ENCODE assay signal across 7 mouse cellular contexts in genomic region chr13:31807736-31808115, GRCm38 (mm10). TPM values are rescaled to one million over a fixed set of nuclear protein-coding genes. Genes with fewer than 3 reads are reported as not detected.
DNase-seq lines count a peak whose midpoint lies in the region; ATAC-seq and TF ChIP-seq lines count a peak whose summit lies in the region.

No protein-coding gene starts in this region.

- H3K9me3 ChIP-seq in lung, postnatal 0 days (ENCODE audit: low read length), result no peaks in the 10 kb centered on the region
- H3K9me3 ChIP-seq in embryonic facial prominence, embryonic 12.5 days, result no peaks in the 10 kb centered on the region
- no peaks in the 10 kb centered on the region for H3K9me3 ChIP-seq in hindbrain, embryonic 14.5 days (ENCODE audit: control insufficient read depth, low read length)
- no peaks in the 10 kb centered on the region for H3K9me3 ChIP-seq in midbrain, postnatal 0 days (ENCODE audit: low read length)

- under 1% methylated on average over 17 of the region's 47 CpGs for WGBS in lung, postnatal 0 days
- WGBS in embryonic facial prominence, embryonic 12.5 days, result 0% methylated on average over 47 of the region's 47 CpGs
- 0% methylated on average over 35 of the region's 47 CpGs for WGBS in hindbrain, embryonic 14.5 days
- WGBS in midbrain, postnatal 0 days, result 3% methylated on average over 14 of the region's 47 CpGs

- H3K4me2 ChIP-seq in lung, postnatal 0 days (replicated peaks; ENCODE audit: low read depth, low read length), result peak overlapping the region; percentile 94
- H3K4me2 ChIP-seq in embryonic facial prominence, embryonic 12.5 days (replicated peaks), result peak overlapping the region; percentile 87
- peak overlapping the region; percentile 71 for H3K4me2 ChIP-seq in hindbrain, embryonic 14.5 days (replicated peaks)
- H3K4me2 ChIP-seq in midbrain, postnatal 0 days (ENCODE audit: low read depth, low read length, poor library complexity, severe bottlenecking), result no peak overlapping the region

- H3K4me1 ChIP-seq in lung, postnatal 0 days (ENCODE audit: insufficient read depth, low read depth, low read length), result peaks cover 6% of the 10 kb centered on the region
- H3K4me1 ChIP-seq in embryonic facial prominence, embryonic 12.5 days, result peaks cover 12% of the 10 kb centered on the region
- peaks cover 14% of the 10 kb centered on the region; the same call in 1 of the 2 replicates for H3K4me1 ChIP-seq in hindbrain, embryonic 14.5 days (replicated peaks; ENCODE audit: control insufficient read depth, insufficient read depth, low read length)
- peaks cover 3% of the 10 kb centered on the region; the same call in 1 of the 2 replicates for H3K4me1 ChIP-seq in midbrain, postnatal 0 days (ENCODE audit: insufficient read depth, low read length)

- H3K36me3 ChIP-seq in lung, postnatal 0 days (ENCODE audit: insufficient read depth, low read length), result no peaks in the 10 kb centered on the region
- no peaks in the 10 kb centered on the region for H3K36me3 ChIP-seq in embryonic facial prominence, embryonic 12.5 days
- H3K36me3 ChIP-seq in hindbrain, embryonic 14.5 days (replicated peaks; ENCODE audit: control insufficient read depth, insufficient read depth), result no peaks in the 10 kb centered on the region
- H3K36me3 ChIP-seq in midbrain, postnatal 0 days (ENCODE audit: insufficient read depth, low read length), result no peaks in the 10 kb centered on the region

- peak overlapping the region; percentile 50 for H3K4me3 ChIP-seq in lung, postnatal 0 days (ENCODE audit: low read depth, low read length)
- H3K4me3 ChIP-seq in embryonic facial prominence, embryonic 12.5 days, result peak overlapping the region; percentile 68
- peak overlapping the region; percentile 38 for H3K4me3 ChIP-seq in hindbrain, embryonic 14.5 days (replicated peaks; ENCODE audit: low read length)
- H3K4me3 ChIP-seq in midbrain, postnatal 0 days (ENCODE audit: low read depth, low read length), result peak overlapping the region; percentile 38

- TF ChIP-seq CTCF in lung, postnatal 0 days (IDR thresholded peaks at IDR 0.05), result no peak
- TF ChIP-seq CTCF in midbrain, postnatal 0 days (IDR thresholded peaks at IDR 0.05), result no peak

- H3K9ac ChIP-seq in lung, postnatal 0 days (replicated peaks; ENCODE audit: low read depth), result 0 out of 2 replicates have a peak overlapping the region, but pooled peaks have one; percentile 16
- peak overlapping the region; percentile 95 for H3K9ac ChIP-seq in embryonic facial prominence, embryonic 12.5 days
- H3K9ac ChIP-seq in hindbrain, embryonic 14.5 days, result peak overlapping the region; percentile 60
- H3K9ac ChIP-seq in midbrain, postnatal 0 days (replicated peaks; ENCODE audit: low read length, poor library complexity, severe bottlenecking), result peak overlapping the region; percentile 36; the same call in 1 of the 2 replicates

- no peak overlapping the region for H3K27ac ChIP-seq in lung, postnatal 0 days (ENCODE audit: low read length)
- H3K27ac ChIP-seq in embryonic facial prominence, embryonic 12.5 days, result peak overlapping the region; percentile 98
- peak overlapping the region; percentile 78 for H3K27ac ChIP-seq in hindbrain, embryonic 14.5 days
- peak overlapping the region; percentile 67 for H3K27ac ChIP-seq in midbrain, postnatal 0 days (ENCODE audit: low read depth, low read length)

- no peak for TF ChIP-seq EP300 in lung, postnatal 0 days (IDR thresholded peaks at IDR 0.05)

- no peak for DNase-seq in lung, postnatal 0 days (ENCODE audit: low spot score)
- no peak for DNase-seq in lung, postnatal 14 days
- no peak for DNase-seq in hindbrain, embryonic 14.5 days (ENCODE audit: low spot score)
- DNase-seq in midbrain, postnatal 0 days (ENCODE audit: low spot score), result no peak
- DNase-seq in frontal cortex, postnatal 25 days (ENCODE audit: low spot score in 2 of 2), result no peak
- DNase-seq in cerebellum, adult 9-11 months, result no peak

- ATAC-seq in lung, postnatal 0 days, result no peak
- no peak for ATAC-seq in embryonic facial prominence, embryonic 12.5 days (ENCODE audit: insufficient number of reproducible peaks, insufficient read depth, low FRiP score, low TSS enrichment)
- no peak for ATAC-seq in hindbrain, embryonic 14.5 days (ENCODE audit: low FRiP score)
- no peak for ATAC-seq in midbrain, postnatal 0 days (ENCODE audit: low FRiP score)

- H3K27me3 ChIP-seq in lung, postnatal 0 days (replicated peaks; ENCODE audit: insufficient read depth, low read length), result peaks cover 87% of the 10 kb centered on the region
- H3K27me3 ChIP-seq in embryonic facial prominence, embryonic 12.5 days, result peaks cover 60% of the 10 kb centered on the region
- peaks cover 93% of the 10 kb centered on the region for H3K27me3 ChIP-seq in hindbrain, embryonic 14.5 days (ENCODE audit: control insufficient read depth, insufficient read depth, low read length)
- peaks cover 39% of the 10 kb centered on the region for H3K27me3 ChIP-seq in midbrain, postnatal 0 days (ENCODE audit: insufficient read depth, low read length)

RNA-seq across cellular contexts. Expression of gene Foxc1, which starts 1.3 kb away (rescaled TPM):
- 0.37 and 0.43 TPM in 2 replicates for polyA plus RNA-seq in lung, postnatal 0 days (2015; fragmentation: Nextera tagmentation; extraction: Ambion mirVana)
- polyA plus RNA-seq in embryonic facial prominence, embryonic 12.5 days (2016; fragmentation: Nextera tagmentation; extraction: Ambion mirVana), result 10.4 and 11.6 TPM in 2 replicates
- polyA plus RNA-seq in hindbrain, embryonic 14.5 days (2014; fragmentation: Nextera tagmentation; extraction: Ambion mirVana), result 2.3 and 2.9 TPM in 2 replicates
- 12.6 and 17.1 TPM in 2 replicates for total RNA-seq in midbrain, postnatal 0 days (2014; rRNA removed)
- polyA plus RNA-seq in midbrain, postnatal 0 days (2015; fragmentation: Nextera tagmentation; extraction: Ambion mirVana), result 1.8 and 2.2 TPM in 2 replicates

Comparison
In these comparisons a context has a peak if more than half of its experiments do, and no peak if none do; other contexts are left out.
1. H3K9ac ChIP-seq: peak in every context shown above with its lines; median percentile 95 in embryonic facial prominence, embryonic 12.5 days; 60 in hindbrain, embryonic 14.5 days; 36 in midbrain, postnatal 0 days; 16 in lung, postnatal 0 days.